Mouse (Mus musculus) kidney, embryonic 16.5 days (tissue): ENCODE results near the gene Slc1a4. TPM values are rescaled to one million over a fixed set of nuclear protein-coding genes. Genes with fewer than 3 reads are reported as not detected.
A peak's percentile ranks its signal among the peaks of the same experiment; 100 is the strongest.

Experiments
- ATAC-seq: fragments of 200-750 bp; cut with Nextera tagmentation; 2 replicates; pipeline ENCODE4 v1.8.0; 2017; ENCODE audit warnings: moderate TSS enrichment; ENCODE audit not compliant: low FRiP score, low TSS enrichment
- H3K27ac ChIP-seq: fragments of 300-500 bp; sonication (generic); 2 replicates; pipeline ENCODE4 v1.5.1; 2014; ENCODE audit warnings: low read length
- H3K27me3 ChIP-seq: fragments of 300-500 bp; sonication (generic); 2 replicates; pipeline ENCODE4 v1.6.1; 2014; ENCODE audit warnings: low read length, control low read depth, mixed read lengths; ENCODE audit not compliant: insufficient read depth
- H3K36me3 ChIP-seq: fragments of 300-500 bp; sonication (generic); 2 replicates; pipeline ENCODE4 v1.6.1; 2014; ENCODE audit warnings: low read length, control low read depth, mixed read lengths; ENCODE audit not compliant: insufficient read depth
- H3K4me1 ChIP-seq: fragments of 300-500 bp; sonication (generic); 2 replicates; pipeline ENCODE4 v1.6.1; 2014; ENCODE audit warnings: low read length, control low read depth, mixed read lengths; ENCODE audit not compliant: insufficient read depth
- H3K4me2 ChIP-seq: fragments of 300-500 bp; sonication (generic); replicated peaks from 2 replicates; pipeline ENCODE4 v1.6.1; 2014; ENCODE audit warnings: low read depth, low read length
- H3K4me3 ChIP-seq: fragments of 300-500 bp; sonication (generic); 2 replicates; pipeline ENCODE4 v1.5.1; 2014; ENCODE audit warnings: mild to moderate bottlenecking, low read length
- H3K9ac ChIP-seq: fragments of 300-500 bp; sonication (generic); replicated peaks from 2 replicates; pipeline ENCODE4 v1.6.1; 2014; ENCODE audit warnings: low read length
- H3K9me3 ChIP-seq: fragments of 300-500 bp; sonication (generic); 2 replicates; pipeline ENCODE4 v1.6.1; 2016; ENCODE audit warnings: low read length, control low read depth
- WGBS: fragments of 180-500 bp; shearing (Covaris S2); extraction: QIAGEN DNeasy Blood & Tissue Kit; methylation state at CpG from one replicate; pipeline ENCODE4 v1.1.7; 2014; 5-methylcytosine and 5-hydroxymethylcytosine counted together
- polyA plus RNA-seq: library from polyadenylated mRNA; unstranded; fragments of >200 nt; fragmentation: Nextera tagmentation; extraction: Ambion mirVana; gene quantifications from 2 replicates; pipeline ENCODE4 v1.2.1, GENCODE M21; 2015

Gene Slc1a4
- polyA plus RNA-seq, 1 experiment from 2014 or later: 9.8 TPM

DNA sequence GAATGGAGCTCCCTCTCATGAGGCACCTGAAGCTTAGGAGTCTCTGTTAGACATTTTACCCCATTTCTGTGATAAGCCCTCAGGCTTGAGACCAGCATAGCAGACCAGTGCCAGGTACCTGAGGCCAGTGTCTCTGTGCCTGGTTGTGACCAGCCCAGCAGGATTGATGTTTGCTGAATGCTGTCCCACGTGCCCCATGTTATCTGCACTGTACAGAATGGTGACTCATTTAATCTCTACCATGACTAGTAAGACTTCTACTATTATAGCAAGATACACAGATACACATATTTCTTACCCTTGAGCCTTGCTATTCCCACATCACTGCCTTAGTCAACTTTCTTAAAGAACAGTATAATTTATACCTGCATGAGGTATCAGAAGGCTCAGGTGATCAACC, 26.9 kb downstream of the Slc1a4 start:
- no peak overlapping the region for H3K27ac ChIP-seq
- no peak overlapping the region for H3K4me2 ChIP-seq
- ATAC-seq: no peak
- peaks cover 3% of the 10 kb centered on the region; the same call in 1 of the 2 replicates for H3K4me1 ChIP-seq
- H3K9me3 ChIP-seq: no peaks in the 10 kb centered on the region
- H3K27me3 ChIP-seq: no peaks in the 10 kb centered on the region
- H3K36me3 ChIP-seq: peaks cover 9% of the 10 kb centered on the region
- H3K4me3 ChIP-seq: no peak overlapping the region
- H3K9ac ChIP-seq: no peak overlapping the region
- 81% methylated on average over 1 of the region's 1 CpGs for WGBS

GRCm38 (mm10) chr11:20304341-20304740, 28.2 kb downstream of the Slc1a4 start:
- Histone ChIP-seq H3K36me3 (peaks cover 9% of the 10 kb centered on the region), H3K4me2 (no peak overlapping the region), H3K27ac (no peak overlapping the region), H3K9me3 (no peaks in the 10 kb centered on the region), H3K4me3 (no peak overlapping the region), H3K4me1 (peaks cover under 1% of the 10 kb centered on the region; the same call in 1 of the 2 replicates), H3K9ac (no peak overlapping the region), H3K27me3 (no peaks in the 10 kb centered on the region)
- no peak for ATAC-seq
- 80% methylated on average over 6 of the region's 6 CpGs for WGBS

DNA sequence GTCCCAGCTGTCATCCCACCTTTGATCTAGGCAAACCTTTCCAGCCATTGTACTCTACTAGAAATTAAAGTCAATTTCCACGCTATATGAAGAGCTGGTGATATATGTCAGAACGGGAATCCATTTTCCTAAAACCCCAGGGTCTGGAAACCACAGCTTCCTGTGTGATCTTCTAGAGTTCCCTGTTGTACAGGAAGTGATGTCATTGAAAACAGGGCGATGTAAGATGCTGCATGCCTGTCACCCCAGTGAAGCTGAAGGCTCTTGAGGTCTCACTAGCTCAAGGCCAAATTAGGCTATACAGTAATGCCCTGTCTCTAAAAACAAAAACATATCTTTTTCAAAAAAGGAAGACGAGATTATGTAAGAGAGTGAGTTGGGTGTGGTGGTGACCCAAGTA, 31.2 kb downstream of the Slc1a4 start:
- no peak for ATAC-seq
- 84% methylated on average over 4 of the region's 4 CpGs for WGBS

GRCm38 (mm10) chr11:20300850-20301249, 31.7 kb downstream of the Slc1a4 start:
- Histone ChIP-seq H3K4me3 (no peak overlapping the region), H3K27ac (no peak overlapping the region), H3K36me3 (peaks cover 4% of the 10 kb centered on the region; the same call in 1 of the 2 replicates), H3K9ac (no peak overlapping the region), H3K4me2 (no peak overlapping the region), H3K9me3 (0 out of 2 replicates have a peak, but pooled peaks cover 4% of the 10 kb centered on the region), H3K4me1 (no peaks in the 10 kb centered on the region), H3K27me3 (no peaks in the 10 kb centered on the region)
- no peak for ATAC-seq
- 70% methylated on average over 6 of the region's 6 CpGs for WGBS

More for the DNA sequence above, 31.2 kb downstream of the Slc1a4 start:
- H3K9ac ChIP-seq: no peak overlapping the region
- 0 out of 2 replicates have a peak, but pooled peaks cover 4% of the 10 kb centered on the region for H3K9me3 ChIP-seq
- H3K36me3 ChIP-seq: peaks cover 4% of the 10 kb centered on the region
- H3K4me2 ChIP-seq: no peak overlapping the region
- H3K27me3 ChIP-seq: no peaks in the 10 kb centered on the region
- H3K4me1 ChIP-seq: no peaks in the 10 kb centered on the region
- no peak overlapping the region for H3K4me3 ChIP-seq
- H3K27ac ChIP-seq: no peak overlapping the region

GRCm38 (mm10) chr11:20299900-20300299, 32.6 kb downstream of the Slc1a4 start:
- no peak overlapping the region for H3K4me2 ChIP-seq
- no peak for ATAC-seq
- no peaks in the 10 kb centered on the region for H3K27me3 ChIP-seq
- H3K9ac ChIP-seq: no peak overlapping the region
- H3K27ac ChIP-seq: no peak overlapping the region
- H3K9me3 ChIP-seq: 0 out of 2 replicates have a peak, but pooled peaks cover 4% of the 10 kb centered on the region
- no peak overlapping the region for H3K4me3 ChIP-seq
- WGBS: 80% methylated on average over 6 of the region's 6 CpGs
- H3K36me3 ChIP-seq: peaks cover 4% of the 10 kb centered on the region; the same call in 1 of the 2 replicates
- no peaks in the 10 kb centered on the region for H3K4me1 ChIP-seq

DNA sequence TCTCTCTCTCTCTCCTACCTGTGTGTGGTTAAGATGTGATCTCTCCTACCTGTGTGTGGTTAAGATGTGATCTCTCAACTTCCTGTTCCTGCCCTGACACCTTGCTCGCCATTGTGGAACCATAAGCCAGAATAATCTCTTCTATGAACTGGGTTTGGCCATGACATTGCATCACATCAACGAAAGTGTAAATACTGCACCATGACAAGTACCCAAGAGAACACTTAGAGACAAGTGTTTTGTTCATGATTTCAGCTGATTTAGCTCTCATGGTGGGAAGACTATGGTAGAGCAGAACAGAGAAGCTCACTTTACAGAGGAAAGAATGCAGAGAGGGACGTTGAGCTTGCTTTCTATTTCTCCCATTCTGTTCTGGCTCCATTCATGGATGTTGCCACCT, 48.0 kb downstream of the Slc1a4 start:
- no peaks in the 10 kb centered on the region for H3K27me3 ChIP-seq
- H3K4me3 ChIP-seq: no peak overlapping the region
- H3K4me2 ChIP-seq: no peak overlapping the region
- no peak for ATAC-seq
- no peak overlapping the region for H3K9ac ChIP-seq
- no peaks in the 10 kb centered on the region for H3K4me1 ChIP-seq
- H3K27ac ChIP-seq: no peak overlapping the region
- H3K36me3 ChIP-seq: no peaks in the 10 kb centered on the region
- 90% methylated on average over 3 of the region's 3 CpGs for WGBS
- H3K9me3 ChIP-seq: no peaks in the 10 kb centered on the region

DNA sequence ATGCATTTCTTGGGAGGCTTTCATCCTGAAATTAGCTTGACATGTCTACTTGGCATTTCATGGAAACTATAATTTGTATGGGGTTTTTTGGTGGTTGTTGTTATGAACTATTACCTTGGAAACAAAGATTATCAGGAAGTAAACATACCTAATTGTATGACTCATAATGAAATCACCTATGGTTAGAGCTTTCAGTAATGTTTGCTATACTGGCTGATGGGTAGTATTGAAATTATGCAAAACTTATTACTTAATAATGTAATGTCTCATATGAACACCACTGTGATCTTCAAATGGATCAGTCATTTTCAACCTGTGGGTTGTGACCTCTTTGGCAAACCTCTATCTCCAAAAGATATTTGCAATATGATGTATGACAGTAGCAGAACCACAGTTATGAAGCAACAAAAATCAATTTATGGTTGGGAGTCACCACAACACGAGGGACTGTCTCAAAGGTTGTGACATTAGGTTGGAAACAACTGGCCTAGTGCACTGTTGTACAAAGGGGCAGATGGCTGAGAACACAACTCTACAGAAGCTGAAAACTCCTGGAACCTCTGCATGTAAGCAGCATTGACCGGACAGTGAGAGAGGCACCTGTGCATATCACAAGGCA, 49.8 kb downstream of the Slc1a4 start:
- Histone ChIP-seq H3K9me3 (no peaks in the 10 kb centered on the region), H3K4me2 (no peak overlapping the region), H3K27me3 (no peaks in the 10 kb centered on the region), H3K27ac (no peak overlapping the region), H3K4me1 (no peaks in the 10 kb centered on the region), H3K4me3 (no peak overlapping the region), H3K36me3 (no peaks in the 10 kb centered on the region), H3K9ac (no peak overlapping the region)
- WGBS: 80% methylated on average over 2 of the region's 2 CpGs
- ATAC-seq: no peak

DNA sequence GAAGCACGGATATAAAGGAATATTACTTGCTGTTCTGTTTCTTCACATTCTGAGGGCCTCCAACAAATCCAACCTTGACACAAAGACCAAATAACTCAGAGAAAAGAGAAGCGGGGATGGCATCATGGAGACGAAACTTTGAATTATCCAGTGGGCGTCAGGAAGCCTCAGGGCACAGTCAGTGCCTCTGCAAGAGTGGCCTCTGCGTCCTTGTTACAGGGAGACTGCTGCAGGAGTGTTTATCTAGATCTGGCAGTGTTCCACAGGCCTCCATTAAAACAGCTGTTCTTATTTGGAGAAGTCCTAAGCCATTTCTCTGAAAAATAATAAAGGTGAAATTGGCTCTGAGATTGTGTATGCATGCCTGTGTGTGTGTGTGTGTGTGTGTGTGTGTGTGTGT, 51.5 kb downstream of the Slc1a4 start:
- 65% methylated on average over 5 of the region's 5 CpGs for WGBS
- H3K27ac ChIP-seq: no peak overlapping the region
- no peak overlapping the region for H3K4me2 ChIP-seq
- H3K27me3 ChIP-seq: no peaks in the 10 kb centered on the region
- no peak for ATAC-seq
- H3K4me3 ChIP-seq: no peak overlapping the region
- H3K36me3 ChIP-seq: no peaks in the 10 kb centered on the region
- no peaks in the 10 kb centered on the region for H3K4me1 ChIP-seq
- no peaks in the 10 kb centered on the region for H3K9me3 ChIP-seq
- no peak overlapping the region for H3K9ac ChIP-seq

GRCm38 (mm10) chr11:20278702-20279101, 53.8 kb downstream of the Slc1a4 start:
- 32% methylated on average over 5 of the region's 5 CpGs for WGBS
- Histone ChIP-seq H3K36me3 (no peaks in the 10 kb centered on the region), H3K9ac (no peak overlapping the region), H3K27me3 (no peaks in the 10 kb centered on the region), H3K9me3 (no peaks in the 10 kb centered on the region), H3K4me2 (no peak overlapping the region), H3K27ac (no peak overlapping the region), H3K4me3 (no peak overlapping the region), H3K4me1 (no peaks in the 10 kb centered on the region)
- peak; percentile 57; the same call in 1 of the 2 replicates for ATAC-seq

DNA sequence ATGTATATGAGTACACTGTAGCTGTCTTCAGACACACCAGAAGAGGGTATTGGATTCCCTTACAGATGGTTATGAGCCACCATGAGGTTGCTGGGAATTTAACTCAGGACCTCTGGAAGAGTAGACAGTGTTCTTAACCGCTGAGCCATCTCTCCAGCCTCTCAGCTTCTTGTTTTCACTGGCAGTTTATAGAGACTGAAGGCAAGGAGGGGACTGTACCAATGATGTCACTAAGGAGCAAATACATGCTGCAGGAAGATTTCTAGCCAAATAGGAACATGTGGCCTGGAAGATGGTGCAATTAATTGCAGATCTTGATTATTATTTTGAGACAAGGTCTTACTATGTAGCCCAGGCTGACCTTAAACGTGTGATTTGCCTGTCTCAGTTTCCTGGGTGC, 55.4 kb downstream of the Slc1a4 start:
- H3K4me1 ChIP-seq: no peaks in the 10 kb centered on the region
- 77% methylated on average over 2 of the region's 2 CpGs for WGBS
- ATAC-seq: no peak
- H3K27ac ChIP-seq: no peak overlapping the region
- H3K9ac ChIP-seq: no peak overlapping the region
- H3K27me3 ChIP-seq: no peaks in the 10 kb centered on the region
- H3K4me2 ChIP-seq: no peak overlapping the region
- no peak overlapping the region for H3K4me3 ChIP-seq
- no peaks in the 10 kb centered on the region for H3K36me3 ChIP-seq
- no peaks in the 10 kb centered on the region for H3K9me3 ChIP-seq
